Mouse (Mus musculus): ENCODE data around the gene Gtf3c4. TPM values are rescaled to one million over a fixed set of nuclear protein-coding genes. Genes with fewer than 3 reads are reported as not detected.

The Gtf3c4 gene
- polyA plus RNA-seq, 1 experiment from 2014 or later = 22.0 TPM

- Histone ChIP-seq H3K4me1 (replicated peaks) (no peaks in the 10 kb centered on the region), H3K27me3 (no peaks in the 10 kb centered on the region), H3K36me3 (peaks cover 73% of the 10 kb centered on the region), H3K27ac (no peak overlapping the region), H3K4me2 (replicated peaks) (no peak overlapping the region), H3K9ac (replicated peaks) (no peak overlapping the region), H3K9me3 (no peaks in the 10 kb centered on the region), H3K4me3 (replicated peaks) (no peak overlapping the region)
- ATAC-seq = no peak
- 90% methylated on average over 2 of the region's 2 CpGs for WGBS
Observed at GRCm38 (mm10) chr2:28848879-28849278, 8.7 kb upstream of the Gtf3c4 start.

GRCm38 (mm10) chr2:28842042-28842441, 1.9 kb upstream of the Gtf3c4 start:
- no peaks in the 10 kb centered on the region for H3K27me3 ChIP-seq
- 81% methylated on average over 3 of the region's 3 CpGs for WGBS
- no peak for ATAC-seq
- H3K27ac ChIP-seq = no peak overlapping the region
- peak overlapping the region; percentile 99 for H3K4me2 ChIP-seq (replicated peaks)
- no peaks in the 10 kb centered on the region for H3K9me3 ChIP-seq
- H3K9ac ChIP-seq (replicated peaks) = peak overlapping the region; percentile 95
- peaks cover 46% of the 10 kb centered on the region for H3K4me1 ChIP-seq (replicated peaks)
- peak overlapping the region; percentile 99 for H3K4me3 ChIP-seq (replicated peaks)
- peaks cover 24% of the 10 kb centered on the region for H3K36me3 ChIP-seq

- H3K4me2 ChIP-seq (replicated peaks) = peak overlapping the region; percentile 99
- peaks cover 53% of the 10 kb centered on the region for H3K4me1 ChIP-seq (replicated peaks)
- peak overlapping the region; percentile 99 for H3K4me3 ChIP-seq (replicated peaks)
- WGBS = under 1% methylated on average over 51 of the region's 53 CpGs
- H3K36me3 ChIP-seq = peaks cover 8% of the 10 kb centered on the region
- peak overlapping the region; percentile 95 for H3K9ac ChIP-seq (replicated peaks)
- H3K27me3 ChIP-seq = no peaks in the 10 kb centered on the region
- no peaks in the 10 kb centered on the region for H3K9me3 ChIP-seq
- peak overlapping the region; percentile 90 for H3K27ac ChIP-seq
- ATAC-seq = peak; percentile 80
Observed at GRCm38 (mm10) chr2:28839501-28840221, 499 bp downstream of the Gtf3c4 start.

GRCm38 (mm10) chr2:28836181-28836940, 3.8 kb downstream of the Gtf3c4 start:
- no peak overlapping the region for H3K4me2 ChIP-seq (replicated peaks)
- ATAC-seq = no peak
- WGBS = 82% methylated on average over 3 of the region's 3 CpGs

GRCm38 (mm10) chr2:28829265-28829664, 10.9 kb downstream of the Gtf3c4 start:
- Histone ChIP-seq H3K9ac (replicated peaks) (no peak overlapping the region), H3K9me3 (no peaks in the 10 kb centered on the region), H3K4me1 (replicated peaks) (no peaks in the 10 kb centered on the region), H3K27me3 (no peaks in the 10 kb centered on the region), H3K36me3 (peaks cover 90% of the 10 kb centered on the region), H3K4me3 (replicated peaks) (no peak overlapping the region), H3K4me2 (replicated peaks) (no peak overlapping the region), H3K27ac (no peak overlapping the region)
- no peak for ATAC-seq
- WGBS = 40% methylated on average over 4 of the region's 4 CpGs

More at GRCm38 (mm10) chr2:28836181-28836940, 3.8 kb downstream of the Gtf3c4 start:
- peaks cover 34% of the 10 kb centered on the region for H3K4me1 ChIP-seq (replicated peaks)
- H3K4me3 ChIP-seq (replicated peaks) = no peak overlapping the region
- no peaks in the 10 kb centered on the region for H3K9me3 ChIP-seq
- H3K27me3 ChIP-seq = no peaks in the 10 kb centered on the region
- H3K27ac ChIP-seq = no peak overlapping the region
- H3K36me3 ChIP-seq = peaks cover 34% of the 10 kb centered on the region
- no peak overlapping the region for H3K9ac ChIP-seq (replicated peaks)

GRCm38 (mm10) chr2:28818866-28819265, 21.3 kb downstream of the Gtf3c4 start:
- Histone ChIP-seq H3K36me3 (peaks cover 14% of the 10 kb centered on the region), H3K27ac (no peak overlapping the region), H3K9me3 (no peaks in the 10 kb centered on the region), H3K4me3 (replicated peaks) (no peak overlapping the region), H3K27me3 (no peaks in the 10 kb centered on the region), H3K4me1 (replicated peaks) (no peaks in the 10 kb centered on the region), H3K4me2 (replicated peaks) (no peak overlapping the region), H3K9ac (replicated peaks) (no peak overlapping the region)
- WGBS = 86% methylated on average over 4 of the region's 4 CpGs
- no peak for ATAC-seq

GRCm38 (mm10) chr2:28810260-28811013, 29.7 kb downstream of the Gtf3c4 start:
- Histone ChIP-seq H3K27me3 (no peaks in the 10 kb centered on the region), H3K4me3 (replicated peaks) (no peak overlapping the region), H3K4me2 (replicated peaks) (no peak overlapping the region), H3K9ac (replicated peaks) (no peak overlapping the region), H3K4me1 (replicated peaks) (no peaks in the 10 kb centered on the region), H3K27ac (no peak overlapping the region), H3K9me3 (no peaks in the 10 kb centered on the region), H3K36me3 (no peaks in the 10 kb centered on the region)
- no peak for ATAC-seq
- WGBS = 34% methylated on average over 5 of the region's 5 CpGs

GRCm38 (mm10) chr2:28808841-28809240, 31.3 kb downstream of the Gtf3c4 start:
- Histone ChIP-seq H3K4me3 (replicated peaks) (no peak overlapping the region), H3K27ac (no peak overlapping the region), H3K36me3 (no peaks in the 10 kb centered on the region), H3K4me1 (replicated peaks) (no peaks in the 10 kb centered on the region), H3K4me2 (replicated peaks) (no peak overlapping the region), H3K9me3 (no peaks in the 10 kb centered on the region), H3K9ac (replicated peaks) (no peak overlapping the region), H3K27me3 (no peaks in the 10 kb centered on the region)
- ATAC-seq = no peak
- WGBS = 76% methylated on average over 6 of the region's 6 CpGs

- ATAC-seq = no peak
- Histone ChIP-seq H3K4me1 (replicated peaks) (peaks cover 10% of the 10 kb centered on the region), H3K9ac (replicated peaks) (no peak overlapping the region), H3K9me3 (no peaks in the 10 kb centered on the region), H3K4me3 (replicated peaks) (no peak overlapping the region), H3K27me3 (peaks cover 3% of the 10 kb centered on the region), H3K4me2 (replicated peaks) (no peak overlapping the region), H3K36me3 (no peaks in the 10 kb centered on the region), H3K27ac (no peak overlapping the region)
- 92% methylated on average over 7 of the region's 7 CpGs for WGBS
Observed at GRCm38 (mm10) chr2:28803406-28803805, 36.8 kb downstream of the Gtf3c4 start.

- Histone ChIP-seq H3K4me3 (replicated peaks) (no peak overlapping the region), H3K27ac (no peak overlapping the region), H3K9ac (replicated peaks) (no peak overlapping the region), H3K4me1 (replicated peaks) (peaks cover 33% of the 10 kb centered on the region), H3K36me3 (no peaks in the 10 kb centered on the region), H3K27me3 (peaks cover 3% of the 10 kb centered on the region), H3K9me3 (no peaks in the 10 kb centered on the region), H3K4me2 (replicated peaks) (no peak overlapping the region)
- no peak for ATAC-seq
- 65% methylated on average over 2 of the region's 2 CpGs for WGBS
Observed at GRCm38 (mm10) chr2:28799575-28799974, 40.6 kb downstream of the Gtf3c4 start.

GRCm38 (mm10) chr2:28798390-28798789, 41.8 kb downstream of the Gtf3c4 start:
- Histone ChIP-seq H3K27me3 (peaks cover 3% of the 10 kb centered on the region), H3K27ac (peak overlapping the region; percentile 80), H3K9ac (replicated peaks) (no peak overlapping the region), H3K9me3 (no peaks in the 10 kb centered on the region), H3K36me3 (no peaks in the 10 kb centered on the region), H3K4me1 (replicated peaks) (peaks cover 33% of the 10 kb centered on the region), H3K4me2 (replicated peaks) (no peak overlapping the region), H3K4me3 (replicated peaks) (no peak overlapping the region)
- WGBS = 27% methylated on average over 3 of the region's 3 CpGs
- no peak for ATAC-seq
